ENCODE assay signal across 8 mouse cellular contexts in genomic region chr6:90987561-90988298, GRCm38 (mm10). TPM values are rescaled to one million over a fixed set of nuclear protein-coding genes. Genes with fewer than 3 reads are reported as not detected.
DNase-seq lines count a peak whose midpoint lies in the region; ATAC-seq and TF ChIP-seq lines count a peak whose summit lies in the region.

No protein-coding gene starts in this region.

- H3K4me2 ChIP-seq in kidney, embryonic 14.5 days (replicated peaks; ENCODE audit: low read depth, low read length), result peak overlapping the region; percentile 99
- peak overlapping the region; percentile 100 for H3K4me2 ChIP-seq in embryonic facial prominence, embryonic 15.5 days (replicated peaks)
- peak overlapping the region; percentile 93 for H3K4me2 ChIP-seq in hindbrain, postnatal 0 days (ENCODE audit: low read depth, low read length)
- peak overlapping the region; percentile 100 for H3K4me2 ChIP-seq in liver, embryonic 15.5 days

- peak overlapping the region; percentile 68 for H3K9ac ChIP-seq in kidney, embryonic 14.5 days (ENCODE audit: low read depth, low read length)
- H3K9ac ChIP-seq in embryonic facial prominence, embryonic 15.5 days, result peak overlapping the region; percentile 39
- H3K9ac ChIP-seq in hindbrain, postnatal 0 days (replicated peaks; ENCODE audit: low read length), result peak overlapping the region; percentile 73
- peak overlapping the region; percentile 62 for H3K9ac ChIP-seq in liver, embryonic 15.5 days

- no peaks in the 10 kb centered on the region for H3K36me3 ChIP-seq in kidney, embryonic 14.5 days (ENCODE audit: control insufficient read depth, insufficient read depth, low read length)
- H3K36me3 ChIP-seq in embryonic facial prominence, embryonic 15.5 days, result no peaks in the 10 kb centered on the region
- no peaks in the 10 kb centered on the region for H3K36me3 ChIP-seq in hindbrain, postnatal 0 days (ENCODE audit: insufficient read depth, low read length)
- no peaks in the 10 kb centered on the region for H3K36me3 ChIP-seq in liver, embryonic 15.5 days (replicated peaks)

- H3K4me1 ChIP-seq in kidney, embryonic 14.5 days (ENCODE audit: control insufficient read depth, insufficient read depth, low read length), result no peaks in the 10 kb centered on the region
- peaks cover 15% of the 10 kb centered on the region for H3K4me1 ChIP-seq in embryonic facial prominence, embryonic 15.5 days
- H3K4me1 ChIP-seq in hindbrain, postnatal 0 days (ENCODE audit: insufficient read depth, low read length), result peaks cover 7% of the 10 kb centered on the region
- H3K4me1 ChIP-seq in liver, embryonic 15.5 days (replicated peaks), result peaks cover 62% of the 10 kb centered on the region
- H3K4me1 ChIP-seq in olfactory bulb, adult 2 months (ENCODE audit: control insufficient read depth, insufficient read depth, low read length), result peaks cover 13% of the 10 kb centered on the region

- H3K27ac ChIP-seq in kidney, embryonic 14.5 days (ENCODE audit: low read depth, low read length), result no peak overlapping the region
- no peak overlapping the region for H3K27ac ChIP-seq in embryonic facial prominence, embryonic 15.5 days (replicated peaks)
- H3K27ac ChIP-seq in hindbrain, postnatal 0 days, result peak overlapping the region; percentile 45; the same call in 1 of the 2 replicates
- H3K27ac ChIP-seq in liver, embryonic 15.5 days (replicated peaks), result 0 out of 2 replicates have a peak overlapping the region, but pooled peaks have one; percentile 33
- H3K27ac ChIP-seq in olfactory bulb, adult 2 months (ENCODE audit: insufficient read depth, low read depth, low read length), result no peak overlapping the region

- DNase-seq in kidney, adult 9 months, result no peak
- peak; percentile 52 for DNase-seq in R1 (ENCODE audit: low read depth, low spot score)
- peak; percentile 60 for DNase-seq in hindbrain, postnatal 0 days (ENCODE audit: low spot score)
- peak; percentile 26 for DNase-seq in urinary bladder, postnatal 25 days (ENCODE audit: low spot score)

- WGBS in kidney, embryonic 14.5 days, result under 1% methylated on average over 75 of the region's 76 CpGs
- under 1% methylated on average over 72 of the region's 76 CpGs for WGBS in embryonic facial prominence, embryonic 15.5 days
- 1% methylated on average over 68 of the region's 76 CpGs for WGBS in hindbrain, postnatal 0 days
- under 1% methylated on average over 76 of the region's 76 CpGs for WGBS in liver, embryonic 15.5 days (ENCODE audit: insufficient replicate concordance)
- WGBS in olfactory bulb, adult 2 months, result under 1% methylated on average over 76 of the region's 76 CpGs

- 0 out of 2 replicates have a peak, but pooled peaks have one; percentile 9 for TF ChIP-seq POLR2A in olfactory bulb, adult 2 months (IDR thresholded peaks at IDR 0.05; ENCODE audit: insufficient read depth, low read depth, low read length)

- H3K9me3 ChIP-seq in kidney, embryonic 14.5 days (ENCODE audit: control insufficient read depth, low read length), result peaks cover 9% of the 10 kb centered on the region; the same call in 1 of the 2 replicates
- peaks cover 10% of the 10 kb centered on the region; the same call in 1 of the 2 replicates for H3K9me3 ChIP-seq in embryonic facial prominence, embryonic 15.5 days (replicated peaks)
- H3K9me3 ChIP-seq in hindbrain, postnatal 0 days (ENCODE audit: low read length), result no peaks in the 10 kb centered on the region
- no peaks in the 10 kb centered on the region for H3K9me3 ChIP-seq in liver, embryonic 15.5 days (replicated peaks)

- no peak for TF ChIP-seq CTCF in hindbrain, postnatal 0 days (IDR thresholded peaks at IDR 0.05; ENCODE audit: low read depth)
- TF ChIP-seq CTCF in olfactory bulb, adult 2 months (IDR thresholded peaks at IDR 0.05; ENCODE audit: insufficient read depth, low read depth, low read length), result no peak

- no peak; the same call in 1 of the 2 replicates for ATAC-seq in kidney, embryonic 14.5 days (ENCODE audit: low FRiP score, low TSS enrichment)
- no peak for ATAC-seq in embryonic facial prominence, embryonic 15.5 days (ENCODE audit: insufficient number of reproducible peaks, low FRiP score, low TSS enrichment, low read depth)
- 0 out of 2 replicates have a peak, but pooled peaks have one; percentile 4 for ATAC-seq in hindbrain, postnatal 0 days
- no peak for ATAC-seq in liver, embryonic 15.5 days (ENCODE audit: insufficient read depth)

- H3K4me3 ChIP-seq in kidney, embryonic 14.5 days (ENCODE audit: low read length), result peak overlapping the region; percentile 53
- H3K4me3 ChIP-seq in embryonic facial prominence, embryonic 15.5 days (replicated peaks), result peak overlapping the region; percentile 59
- peak overlapping the region; percentile 68 for H3K4me3 ChIP-seq in hindbrain, postnatal 0 days (ENCODE audit: low read length)
- peak overlapping the region; percentile 73 for H3K4me3 ChIP-seq in liver, embryonic 15.5 days (replicated peaks)
- peak overlapping the region; percentile 72 for H3K4me3 ChIP-seq in olfactory bulb, adult 2 months (ENCODE audit: insufficient read depth, low read depth, low read length)

- H3K27me3 ChIP-seq in kidney, embryonic 14.5 days (ENCODE audit: control insufficient read depth, insufficient read depth, low read length), result peaks cover 7% of the 10 kb centered on the region
- peaks cover 4% of the 10 kb centered on the region; the same call in 1 of the 2 replicates for H3K27me3 ChIP-seq in embryonic facial prominence, embryonic 15.5 days
- no peaks in the 10 kb centered on the region for H3K27me3 ChIP-seq in hindbrain, postnatal 0 days (ENCODE audit: insufficient read depth, low read length)
- peaks cover 55% of the 10 kb centered on the region for H3K27me3 ChIP-seq in liver, embryonic 15.5 days

RNA-seq across cellular contexts. Expression of gene Iqsec1, which starts 0.8 kb away (rescaled TPM):
- polyA plus RNA-seq in kidney, embryonic 14.5 days (2014; fragmentation: Nextera tagmentation; extraction: Ambion mirVana), result 11.9 and 16.1 TPM in 2 replicates
- 11.4 and 15.0 TPM in 2 replicates for polyA plus RNA-seq in embryonic facial prominence, embryonic 15.5 days (2015; fragmentation: Nextera tagmentation; extraction: Ambion mirVana)
- total RNA-seq in hindbrain, postnatal 0 days (2014; rRNA removed), result 175 and 179 TPM in 2 replicates
- polyA plus RNA-seq in hindbrain, postnatal 0 days (2015; fragmentation: Nextera tagmentation; extraction: Ambion mirVana), result 29.0 and 29.3 TPM in 2 replicates
- 2.6 and 3.0 TPM in 2 replicates for polyA plus RNA-seq in liver, embryonic 15.5 days (2015; fragmentation: Nextera tagmentation; extraction: Ambion mirVana)
- polyA plus RNA-seq in olfactory bulb, adult 2 months (2012; ENCODE audit: insufficient read depth, insufficient read length, low replicate concordance, missing spikeins), result not detected in 2 replicates

Comparison
In these comparisons a context has a peak if more than half of its experiments do, and no peak if none do; other contexts are left out.
1. H3K27ac ChIP-seq: peak in hindbrain, postnatal 0 days (single experiment) and liver, embryonic 15.5 days (single experiment); none in kidney, embryonic 14.5 days (single experiment), embryonic facial prominence, embryonic 15.5 days (single experiment) and olfactory bulb, adult 2 months (single experiment).
2. Peak in every context shown above with its lines, with median percentiles within 50 percentile points of each other: H3K4me2 ChIP-seq, H3K4me3 ChIP-seq and H3K9ac ChIP-seq.